Mouse (Mus musculus) limb, embryonic 14.5 days (tissue): Measurements from ENCODE around the gene Col4a2. TPM values are rescaled to one million over a fixed set of nuclear protein-coding genes. Genes with fewer than 3 reads are reported as not detected.
A peak's percentile ranks its signal among the peaks of the same experiment; 100 is the strongest.

Source experiments
- ATAC-seq: fragments of 200-750 bp; cut with Nextera tagmentation; 2 replicates; pipeline ENCODE4 v1.8.0; 2017; ENCODE audit warnings: low read depth, moderate number of reproducible peaks, moderate TSS enrichment; ENCODE audit not compliant: low FRiP score
- DNase-seq: peaks from one replicate; pipeline ENCODE4 v3.0.0-alpha.2; 2015; ENCODE audit warnings: low spot score
- H3K27ac ChIP-seq: fragments of 300-500 bp; sonication (generic); replicated peaks from 2 replicates; pipeline ENCODE4 v1.5.1; 2014; ENCODE audit warnings: low read depth, mild to moderate bottlenecking, low read length, moderate library complexity, mixed read lengths
- H3K27me3 ChIP-seq: fragments of 300-500 bp; sonication (generic); 2 replicates; pipeline ENCODE4 v1.6.1; 2014; ENCODE audit warnings: low read length, mixed read lengths; ENCODE audit not compliant: control insufficient read depth, insufficient read depth
- H3K36me3 ChIP-seq: fragments of 300-500 bp; sonication (generic); 2 replicates; pipeline ENCODE4 v1.6.1; 2014; ENCODE audit warnings: mild to moderate bottlenecking, low read length, moderate library complexity, mixed read lengths; ENCODE audit not compliant: control insufficient read depth, insufficient read depth
- H3K4me1 ChIP-seq: fragments of 300-500 bp; sonication (generic); 2 replicates; pipeline ENCODE4 v1.6.1; 2014; ENCODE audit warnings: antibody characterized with exemption, low read length, mixed read lengths; ENCODE audit not compliant: control insufficient read depth, insufficient read depth
- H3K4me2 ChIP-seq: fragments of 300-500 bp; sonication (generic); replicated peaks from 2 replicates; pipeline ENCODE4 v1.6.1; 2014; ENCODE audit warnings: low read depth, mild to moderate bottlenecking, low read length, moderate library complexity; ENCODE audit not compliant: severe bottlenecking
- H3K4me3 ChIP-seq: fragments of 300-500 bp; sonication (generic); replicated peaks from 2 replicates; pipeline ENCODE4 v1.5.1; 2014; ENCODE audit warnings: low read length
- H3K9ac ChIP-seq: fragments of 300-500 bp; sonication (generic); 2 replicates; pipeline ENCODE4 v1.6.1; 2014; ENCODE audit warnings: mild to moderate bottlenecking, low read depth, low read length, moderate library complexity; ENCODE audit not compliant: severe bottlenecking
- H3K9me3 ChIP-seq: fragments of 300-500 bp; sonication (generic); 2 replicates; pipeline ENCODE4 v1.6.1; 2016; ENCODE audit warnings: low read length; ENCODE audit not compliant: control insufficient read depth
- POLR2A ChIP-seq: fragments of 200-500 bp; IDR thresholded peaks from 2 replicates; pipeline ENCODE4 v1.8.0; 2012; ENCODE audit warnings: inconsistent platforms, mild to moderate bottlenecking, moderate library complexity, borderline replicate concordance; ENCODE audit not compliant: insufficient read depth, insufficient read length; ENCODE audit errors: extremely low read depth
- WGBS: fragments of 180-500 bp; shearing (Covaris S2); extraction: QIAGEN DNeasy Blood & Tissue Kit; methylation state at CpG from one replicate; pipeline ENCODE4 v1.1.7; 2014; 5-methylcytosine and 5-hydroxymethylcytosine counted together
- polyA plus RNA-seq, 2 experiments: library from polyadenylated mRNA; depleted of rRNA in 1 of 2; stranded (reverse) in 1 of 2; unstranded in 1 of 2; fragments of >200 nt; fragmentation: Nextera tagmentation in 1 of 2; extraction: Ambion mirVana in 1 of 2; gene quantifications; 2 replicates each; pipeline versions ENCODE4 v1.2.1 to v1.2.3; 2012 to 2014

Col4a2 gene
- polyA plus RNA-seq, 2 experiments = 76.4 to 89.0 TPM

DNA sequence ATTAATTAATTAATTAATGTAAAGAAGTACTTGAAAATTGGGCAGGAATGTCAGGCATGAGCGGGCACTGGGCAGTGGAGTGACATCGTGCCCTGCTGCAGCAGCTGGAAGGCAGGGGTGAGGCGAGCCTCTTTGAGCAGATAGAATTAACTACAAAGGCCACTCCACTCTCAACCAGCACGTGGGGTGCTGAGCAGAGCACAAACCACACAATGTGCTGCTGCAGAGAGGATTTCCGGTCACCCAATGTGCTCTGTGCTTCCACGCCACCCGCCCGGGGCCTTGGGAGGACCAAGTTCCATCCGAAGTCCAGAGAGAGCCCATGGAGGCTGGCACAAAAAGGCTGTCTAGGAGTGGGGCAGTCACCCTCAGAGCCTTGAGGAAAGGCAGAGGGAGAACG lies 29.4 kb upstream of the Col4a2 start:
- 73% methylated on average over 10 of the region's 10 CpGs for WGBS
- no peak; the same call in 1 of the 2 replicates for ATAC-seq
- no peak overlapping the region; the same call in 1 of the 2 replicates for H3K27ac ChIP-seq

DNA sequence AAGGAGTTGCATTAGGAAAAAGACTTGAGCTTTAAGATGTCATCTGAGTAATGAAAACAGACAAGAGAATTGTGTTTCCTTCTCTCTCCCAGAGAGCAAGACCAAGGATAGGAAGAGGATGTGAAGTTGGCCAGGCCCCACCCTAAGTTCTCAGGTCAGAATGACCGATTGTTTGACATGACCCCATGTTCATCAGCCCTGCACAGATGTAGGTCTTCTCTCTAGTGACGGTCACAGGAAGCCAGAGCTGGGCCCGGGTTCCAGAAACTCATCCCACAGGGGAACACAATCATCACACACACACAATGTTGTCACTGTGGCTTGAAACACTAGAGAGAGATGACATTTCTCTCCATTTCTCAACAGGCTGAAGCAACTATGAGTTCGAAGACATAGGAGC lies 27.2 kb upstream of the Col4a2 start:
- no peak for ATAC-seq
- WGBS = 83% methylated on average over 4 of the region's 4 CpGs
- H3K4me1 ChIP-seq = peaks cover 15% of the 10 kb centered on the region

More for the DNA sequence above, 29.4 kb upstream of the Col4a2 start:
- Histone ChIP-seq H3K36me3 (no peaks in the 10 kb centered on the region), H3K4me2 (no peak overlapping the region), H3K4me1 (peaks cover 30% of the 10 kb centered on the region), H3K4me3 (no peak overlapping the region), H3K27me3 (no peaks in the 10 kb centered on the region), H3K9me3 (no peaks in the 10 kb centered on the region), H3K9ac (no peak overlapping the region)
- DNase-seq = no peak
- no peak for TF ChIP-seq POLR2A

DNA sequence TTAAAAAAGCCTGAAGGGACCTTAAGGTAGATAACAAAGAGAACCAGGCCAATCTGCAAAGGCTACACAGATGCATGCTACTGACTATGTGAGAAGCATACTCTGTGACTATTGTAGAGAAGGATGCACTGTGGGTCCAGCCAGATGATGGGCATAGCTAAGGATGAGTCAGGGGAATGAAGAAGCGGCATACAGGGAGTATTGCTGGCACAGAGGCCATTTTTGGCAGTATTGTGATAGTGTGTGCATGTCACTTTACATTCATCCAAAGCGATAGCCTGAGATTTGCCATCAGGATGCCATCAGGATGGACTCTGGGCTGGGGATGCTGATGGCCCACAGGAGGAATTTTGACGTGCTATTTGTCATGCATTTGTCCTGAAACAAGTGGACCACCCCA lies 25.5 kb upstream of the Col4a2 start:
- no peak overlapping the region for H3K4me2 ChIP-seq
- H3K4me3 ChIP-seq = no peak overlapping the region
- H3K27ac ChIP-seq = no peak overlapping the region
- no peak for ATAC-seq
- H3K4me1 ChIP-seq = peaks cover 25% of the 10 kb centered on the region
- H3K9ac ChIP-seq = no peak overlapping the region
- no peak for DNase-seq
- no peaks in the 10 kb centered on the region for H3K27me3 ChIP-seq
- no peak for TF ChIP-seq POLR2A
- no peaks in the 10 kb centered on the region for H3K36me3 ChIP-seq
- no peaks in the 10 kb centered on the region for H3K9me3 ChIP-seq
- 68% methylated on average over 3 of the region's 3 CpGs for WGBS

More for the DNA sequence above, 27.2 kb upstream of the Col4a2 start:
- TF ChIP-seq POLR2A = no peak
- Histone ChIP-seq H3K27ac (no peak overlapping the region), H3K36me3 (no peaks in the 10 kb centered on the region), H3K4me2 (no peak overlapping the region), H3K9ac (no peak overlapping the region), H3K4me3 (no peak overlapping the region), H3K27me3 (no peaks in the 10 kb centered on the region), H3K9me3 (no peaks in the 10 kb centered on the region)
- DNase-seq = no peak

DNA sequence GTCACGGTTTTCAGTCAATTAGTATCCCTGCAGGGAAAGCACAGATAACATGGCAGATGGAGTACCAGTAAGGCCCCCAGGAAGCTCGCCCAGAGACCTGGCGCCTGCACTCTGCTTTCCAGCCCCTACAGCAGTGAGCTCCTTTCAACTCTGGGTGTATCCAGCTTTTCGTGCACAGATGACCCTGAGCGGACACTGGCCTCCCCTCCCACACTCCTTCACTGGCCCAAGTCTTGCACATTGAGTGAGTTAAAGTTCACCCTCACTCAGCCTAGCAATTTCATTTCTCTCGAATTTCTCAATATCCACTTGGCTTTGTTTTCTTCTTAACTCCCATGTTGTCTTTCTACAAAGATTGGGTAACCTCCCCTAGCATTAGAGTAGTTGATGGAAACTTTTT lies 24.3 kb upstream of the Col4a2 start:
- TF ChIP-seq POLR2A = no peak
- Histone ChIP-seq H3K4me2 (no peak overlapping the region), H3K27me3 (no peaks in the 10 kb centered on the region), H3K36me3 (no peaks in the 10 kb centered on the region), H3K9me3 (no peaks in the 10 kb centered on the region), H3K4me3 (no peak overlapping the region), H3K9ac (no peak overlapping the region), H3K27ac (no peak overlapping the region), H3K4me1 (peaks cover 23% of the 10 kb centered on the region)
- no peak for ATAC-seq
- WGBS = 80% methylated on average over 6 of the region's 6 CpGs
- DNase-seq = no peak

DNA sequence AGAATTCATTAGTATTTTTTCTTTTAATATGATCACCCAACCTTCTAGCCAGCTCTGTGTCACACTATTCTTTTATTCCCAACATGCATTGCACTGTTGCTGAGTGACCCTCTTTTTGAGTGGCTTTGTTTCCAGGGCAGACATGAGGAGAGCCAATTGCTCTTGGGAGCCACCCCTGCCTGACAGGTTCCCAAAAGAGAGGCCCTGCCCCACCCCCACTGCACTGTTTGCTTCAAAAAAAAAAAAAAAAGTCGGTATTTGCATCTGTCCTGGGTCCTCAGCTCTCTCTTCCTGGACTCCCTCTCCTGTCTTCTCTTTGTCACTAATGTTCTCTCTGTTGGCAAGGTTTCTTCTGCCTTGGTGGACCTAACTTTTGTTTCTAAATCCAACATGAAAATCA lies 22.1 kb upstream of the Col4a2 start:
- TF ChIP-seq POLR2A = no peak
- no peak overlapping the region for H3K9ac ChIP-seq
- ATAC-seq (no peak), DNase-seq (no peak)
- peaks cover 14% of the 10 kb centered on the region for H3K4me1 ChIP-seq
- no peaks in the 10 kb centered on the region for H3K27me3 ChIP-seq
- no peaks in the 10 kb centered on the region for H3K36me3 ChIP-seq
- no peaks in the 10 kb centered on the region for H3K9me3 ChIP-seq
- no peak overlapping the region for H3K4me3 ChIP-seq
- WGBS = 5% methylated on average over 1 of the region's 1 CpGs
- H3K4me2 ChIP-seq = no peak overlapping the region
- H3K27ac ChIP-seq = no peak overlapping the region

DNA sequence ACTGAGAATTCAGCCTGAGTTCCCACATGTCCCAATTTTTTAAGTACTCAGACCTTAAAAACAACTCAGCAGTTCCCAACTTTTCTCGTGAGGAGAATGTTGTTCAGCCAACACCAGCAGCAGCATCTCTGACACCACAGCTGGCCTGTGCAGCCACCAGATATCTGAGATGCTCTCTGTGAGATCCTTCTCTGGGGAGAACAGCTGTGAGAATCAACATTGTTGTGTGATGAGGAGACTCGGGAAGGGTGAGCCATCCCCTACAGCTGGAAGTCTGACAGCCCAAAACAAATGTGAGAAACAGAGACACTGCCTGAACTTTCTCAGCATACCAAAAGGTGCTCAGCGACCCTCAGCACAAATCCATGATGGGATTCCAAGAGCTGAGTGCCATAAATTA lies 20.0 kb upstream of the Col4a2 start:
- WGBS = 47% methylated on average over 3 of the region's 3 CpGs
- DNase-seq (peak; percentile 66), ATAC-seq (peak; percentile 85)

More for the DNA sequence above, 20.0 kb upstream of the Col4a2 start:
- H3K27ac ChIP-seq = no peak overlapping the region
- H3K36me3 ChIP-seq = no peaks in the 10 kb centered on the region
- H3K9ac ChIP-seq = no peak overlapping the region
- no peak for TF ChIP-seq POLR2A
- no peak overlapping the region for H3K4me3 ChIP-seq
- H3K4me1 ChIP-seq = peaks cover 25% of the 10 kb centered on the region
- H3K27me3 ChIP-seq = no peaks in the 10 kb centered on the region
- no peak overlapping the region for H3K4me2 ChIP-seq
- H3K9me3 ChIP-seq = no peaks in the 10 kb centered on the region
